Mouse (Mus musculus): Measurements from ENCODE around the gene 4931406P16Rik. TPM values are rescaled to one million over a fixed set of nuclear protein-coding genes. Genes with fewer than 3 reads are reported as not detected.

4931406P16Rik gene
- polyA plus RNA-seq (2015; fragmentation: Nextera tagmentation; extraction: Ambion mirVana): 32.1 and 34.4 TPM in 2 replicates

- peak; percentile 90 for ATAC-seq (ENCODE audit: low FRiP score)
- peaks cover 29% of the 10 kb centered on the region for H3K4me1 ChIP-seq (replicated peaks)
- H3K4me3 ChIP-seq: peak within 1 kb of the TSS; percentile 80
- under 1% methylated on average over 36 of the region's 41 CpGs for WGBS
- H3K27ac ChIP-seq: peak within 1 kb of the TSS; percentile 95
- no peaks in the 10 kb centered on the region for H3K9me3 ChIP-seq
- H3K4me2 ChIP-seq: peak within 1 kb of the TSS; percentile 76
- H3K9ac ChIP-seq: peak within 1 kb of the TSS; percentile 95
- H3K36me3 ChIP-seq: no peaks in the 10 kb centered on the region
- no peaks in the 10 kb centered on the region for H3K27me3 ChIP-seq
These were observed at the start of gene 4931406P16Rik for GRCm38 (mm10) chr7:34313443-34313875. TSS of gene 4931406P16Rik (minus strand) at chr7:34313551.

GRCm38 (mm10) chr7:34355629-34356028 lies 42.3 kb upstream of the 4931406P16Rik start:
- WGBS: 98% methylated on average over 4 of the region's 4 CpGs
- H3K9me3 ChIP-seq: no peaks in the 10 kb centered on the region
- no peak overlapping the region for H3K27ac ChIP-seq
- no peaks in the 10 kb centered on the region for H3K4me1 ChIP-seq (replicated peaks)
- ATAC-seq (ENCODE audit: low FRiP score): no peak
- H3K4me2 ChIP-seq: no peak overlapping the region
- no peak overlapping the region for H3K9ac ChIP-seq
- no peak overlapping the region for H3K4me3 ChIP-seq
- H3K27me3 ChIP-seq: no peaks in the 10 kb centered on the region
- peaks cover 38% of the 10 kb centered on the region for H3K36me3 ChIP-seq

GRCm38 (mm10) chr7:34351997-34352396 lies 38.6 kb upstream of the 4931406P16Rik start:
- 95% methylated on average over 1 of the region's 1 CpGs for WGBS
- no peaks in the 10 kb centered on the region for H3K27me3 ChIP-seq

GRCm38 (mm10) chr7:34350166-34350565 lies 36.8 kb upstream of the 4931406P16Rik start:
- H3K27me3 ChIP-seq: no peaks in the 10 kb centered on the region
- H3K27ac ChIP-seq: no peak overlapping the region
- peaks cover 75% of the 10 kb centered on the region for H3K36me3 ChIP-seq
- H3K4me2 ChIP-seq: no peak overlapping the region
- no peak for ATAC-seq (ENCODE audit: low FRiP score)
- H3K9me3 ChIP-seq: no peaks in the 10 kb centered on the region
- no peak overlapping the region for H3K9ac ChIP-seq
- WGBS: 92% methylated on average over 5 of the region's 5 CpGs
- no peak overlapping the region for H3K4me3 ChIP-seq
- H3K4me1 ChIP-seq (replicated peaks): no peaks in the 10 kb centered on the region

More at GRCm38 (mm10) chr7:34351997-34352396, 38.6 kb upstream of the 4931406P16Rik start:
- Histone ChIP-seq H3K36me3 (peaks cover 67% of the 10 kb centered on the region), H3K9me3 (no peaks in the 10 kb centered on the region), H3K9ac (no peak overlapping the region), H3K27ac (no peak overlapping the region), H3K4me2 (no peak overlapping the region), H3K4me1 (replicated peaks) (no peaks in the 10 kb centered on the region), H3K4me3 (no peak overlapping the region)
- no peak for ATAC-seq (ENCODE audit: low FRiP score)

GRCm38 (mm10) chr7:34348011-34348410 lies 34.7 kb upstream of the 4931406P16Rik start:
- 83% methylated on average over 1 of the region's 1 CpGs for WGBS
- no peak for ATAC-seq (ENCODE audit: low FRiP score)
- H3K4me1 ChIP-seq (replicated peaks): no peaks in the 10 kb centered on the region
- H3K9ac ChIP-seq: no peak overlapping the region
- peaks cover 81% of the 10 kb centered on the region for H3K36me3 ChIP-seq
- no peak overlapping the region for H3K4me3 ChIP-seq
- H3K27ac ChIP-seq: no peak overlapping the region
- no peaks in the 10 kb centered on the region for H3K27me3 ChIP-seq
- H3K9me3 ChIP-seq: no peaks in the 10 kb centered on the region
- no peak overlapping the region for H3K4me2 ChIP-seq

GRCm38 (mm10) chr7:34347041-34347440 lies 33.7 kb upstream of the 4931406P16Rik start:
- H3K4me3 ChIP-seq: no peak overlapping the region
- 96% methylated on average over 3 of the region's 3 CpGs for WGBS
- no peak overlapping the region for H3K4me2 ChIP-seq
- ATAC-seq (ENCODE audit: low FRiP score): no peak
- no peaks in the 10 kb centered on the region for H3K9me3 ChIP-seq
- peaks cover 84% of the 10 kb centered on the region for H3K36me3 ChIP-seq
- no peaks in the 10 kb centered on the region for H3K4me1 ChIP-seq (replicated peaks)
- no peak overlapping the region for H3K9ac ChIP-seq
- H3K27me3 ChIP-seq: no peaks in the 10 kb centered on the region
- no peak overlapping the region for H3K27ac ChIP-seq

GRCm38 (mm10) chr7:34346505-34346904 lies 33.2 kb upstream of the 4931406P16Rik start:
- no peak for ATAC-seq (ENCODE audit: low FRiP score)
- Histone ChIP-seq H3K9ac (no peak overlapping the region), H3K4me2 (no peak overlapping the region), H3K27me3 (no peaks in the 10 kb centered on the region), H3K36me3 (peaks cover 84% of the 10 kb centered on the region), H3K4me1 (replicated peaks) (no peaks in the 10 kb centered on the region), H3K9me3 (no peaks in the 10 kb centered on the region), H3K4me3 (no peak overlapping the region), H3K27ac (no peak overlapping the region)
- 97% methylated on average over 4 of the region's 4 CpGs for WGBS

GRCm38 (mm10) chr7:34342040-34342793 lies 28.9 kb upstream of the 4931406P16Rik start:
- Histone ChIP-seq H3K9me3 (no peaks in the 10 kb centered on the region), H3K4me1 (replicated peaks) (no peaks in the 10 kb centered on the region), H3K36me3 (peaks cover 60% of the 10 kb centered on the region), H3K4me3 (no peak overlapping the region), H3K27me3 (no peaks in the 10 kb centered on the region), H3K9ac (no peak overlapping the region), H3K27ac (no peak overlapping the region), H3K4me2 (no peak overlapping the region)
- whole genome bisulfite sequencing: 93% methylated on average over 10 of the region's 10 CpGs
- ATAC-seq (ENCODE audit: low FRiP score): no peak

- no peak for ATAC-seq (ENCODE audit: low FRiP score)
- H3K9ac ChIP-seq: no peak overlapping the region
- H3K36me3 ChIP-seq: peaks cover 50% of the 10 kb centered on the region
- 91% methylated on average over 5 of the region's 5 CpGs for WGBS
- no peaks in the 10 kb centered on the region for H3K4me1 ChIP-seq (replicated peaks)
- 0 out of 2 replicates have a peak, but pooled peaks cover 6% of the 10 kb centered on the region for H3K9me3 ChIP-seq
- H3K27me3 ChIP-seq: no peaks in the 10 kb centered on the region
- no peak overlapping the region for H3K4me2 ChIP-seq
- no peak overlapping the region for H3K27ac ChIP-seq
- H3K4me3 ChIP-seq: no peak overlapping the region
These were observed 27.5 kb upstream of the 4931406P16Rik start for GRCm38 (mm10) chr7:34340841-34341240.

- Histone ChIP-seq H3K4me1 (replicated peaks) (no peaks in the 10 kb centered on the region), H3K27ac (no peak overlapping the region; the same call in 1 of the 2 replicates), H3K4me2 (no peak overlapping the region), H3K9me3 (0 out of 2 replicates have a peak, but pooled peaks cover 6% of the 10 kb centered on the region), H3K27me3 (no peaks in the 10 kb centered on the region), H3K9ac (no peak overlapping the region), H3K4me3 (no peak overlapping the region), H3K36me3 (peaks cover 43% of the 10 kb centered on the region)
- ATAC-seq (ENCODE audit: low FRiP score): no peak
- 90% methylated on average over 5 of the region's 5 CpGs for WGBS
These were observed 25.8 kb upstream of the 4931406P16Rik start for GRCm38 (mm10) chr7:34339164-34339489.

- peaks cover 38% of the 10 kb centered on the region for H3K36me3 ChIP-seq
- ATAC-seq (ENCODE audit: low FRiP score): no peak
- H3K4me2 ChIP-seq: no peak overlapping the region
- H3K9me3 ChIP-seq: 0 out of 2 replicates have a peak, but pooled peaks cover 6% of the 10 kb centered on the region
- no peak overlapping the region for H3K27ac ChIP-seq
- no peaks in the 10 kb centered on the region for H3K27me3 ChIP-seq
- H3K9ac ChIP-seq: no peak overlapping the region
- H3K4me3 ChIP-seq: no peak overlapping the region
- H3K4me1 ChIP-seq (replicated peaks): no peaks in the 10 kb centered on the region
- WGBS: 85% methylated on average over 9 of the region's 9 CpGs
These were observed 25.3 kb upstream of the 4931406P16Rik start for GRCm38 (mm10) chr7:34338445-34339163.

- no peak for ATAC-seq (ENCODE audit: low FRiP score)
- no peak overlapping the region for H3K27ac ChIP-seq
- 94% methylated on average over 2 of the region's 2 CpGs for WGBS
These were observed 23.9 kb upstream of the 4931406P16Rik start for GRCm38 (mm10) chr7:34337268-34337667.

More at GRCm38 (mm10) chr7:34337268-34337667, 23.9 kb upstream of the 4931406P16Rik start:
- 0 out of 2 replicates have a peak, but pooled peaks cover 6% of the 10 kb centered on the region for H3K9me3 ChIP-seq
- no peak overlapping the region for H3K4me3 ChIP-seq
- no peaks in the 10 kb centered on the region for H3K4me1 ChIP-seq (replicated peaks)
- H3K36me3 ChIP-seq: peaks cover 24% of the 10 kb centered on the region
- H3K4me2 ChIP-seq: no peak overlapping the region
- no peaks in the 10 kb centered on the region for H3K27me3 ChIP-seq
- H3K9ac ChIP-seq: no peak overlapping the region
